Mouse (Mus musculus) kidney, adult 2 months (tissue): ENCODE data around the gene Olfr48. TPM values are rescaled to one million over a fixed set of nuclear protein-coding genes. Genes with fewer than 3 reads are reported as not detected.

Experiments
- DNase-seq: peaks from one replicate; pipeline ENCODE4 v3.0.0; 2021
- H3K27ac ChIP-seq: fragments of 200-500 bp; 2 replicates; pipeline ENCODE4 v1.5.1; 2012; ENCODE audit warnings: low read depth, low read length, control low read depth, inconsistent platforms; ENCODE audit not compliant: insufficient read depth
- H3K27me3 ChIP-seq: fragments of 200-500 bp; replicated peaks from 2 replicates; pipeline ENCODE4 v1.6.1; 2012; ENCODE audit warnings: mild to moderate bottlenecking, moderate library complexity, low read length, inconsistent platforms; ENCODE audit not compliant: control insufficient read depth, insufficient read depth
- H3K36me3 ChIP-seq: fragments of 200-500 bp; 2 replicates; pipeline ENCODE4 v1.6.1; 2012; ENCODE audit warnings: mild to moderate bottlenecking, moderate library complexity, low read length, inconsistent platforms; ENCODE audit not compliant: control insufficient read depth, insufficient read depth
- H3K4me1 ChIP-seq: fragments of 200-500 bp; 2 replicates; pipeline ENCODE4 v1.6.1; 2011; ENCODE audit warnings: low read length; ENCODE audit not compliant: control insufficient read depth, insufficient read depth
- H3K4me3 ChIP-seq: fragments of 200-500 bp; 2 replicates; pipeline ENCODE4 v1.5.1; 2011; ENCODE audit warnings: mild to moderate bottlenecking, low read depth, low read length, control low read depth; ENCODE audit not compliant: insufficient read depth
- CTCF ChIP-seq: fragments of 200-500 bp; conservative IDR thresholded peaks from 2 replicates; pipeline ENCODE4 v1.5.1; 2011; ENCODE audit warnings: low read depth, mild to moderate bottlenecking, control low read depth, low read length, moderate library complexity, mixed read lengths; ENCODE audit not compliant: insufficient read depth, insufficient read length
- POLR2A ChIP-seq: fragments of 200-500 bp; IDR thresholded peaks from one replicate; pipeline ENCODE4 v1.6.1; 2011; ENCODE audit warnings: low read depth, low read length, control low read depth
- polyA plus RNA-seq: library from polyadenylated mRNA; depleted of rRNA; stranded (reverse); fragments of >200 nt; gene quantifications from 2 replicates; pipeline ENCODE4 v1.2.3, GENCODE M21; 2012; rRNA removed

The Olfr48 gene
- polyA plus RNA-seq, 1 experiment: not detected

GRCm38 (mm10) chr2:89793519-89793918 lies 54.5 kb downstream of the Olfr48 start, which contains the start of gene Olfr1254:
Gene Olfr1254 (minus strand): TSS chr2:89793619.
- no peaks in the 10 kb centered on the region for H3K36me3 ChIP-seq
- no peak within 1 kb of the TSS for H3K27ac ChIP-seq
- no peaks in the 10 kb centered on the region for H3K4me1 ChIP-seq
- no peak for TF ChIP-seq POLR2A
- TF ChIP-seq CTCF: no peak
- no peaks in the 10 kb centered on the region for H3K27me3 ChIP-seq
- no peak within 1 kb of the TSS for H3K4me3 ChIP-seq
- DNase-seq: no peak

Other genes with a start within 250 kb of the Olfr48 start
- gene Olfr1247, start 234.1 kb downstream of the Olfr48 start, polyA plus RNA-seq: not detected in 2 replicates
- not detected in 2 replicates for gene Olfr1248, start 230.0 kb downstream of the Olfr48 start, polyA plus RNA-seq
- gene Olfr1249, start 213.2 kb downstream of the Olfr48 start, polyA plus RNA-seq: not detected in 2 replicates
- gene Olfr1250, start 186.7 kb downstream of the Olfr48 start, polyA plus RNA-seq: not detected in 2 replicates
- not detected in 2 replicates for gene Olfr1251, start 176.3 kb downstream of the Olfr48 start, polyA plus RNA-seq
- not detected in 2 replicates for gene Olfr1252, start 123.2 kb downstream of the Olfr48 start, polyA plus RNA-seq
- gene Olfr1253, start 91.1 kb downstream of the Olfr48 start, polyA plus RNA-seq: not detected in 2 replicates
- not detected in 2 replicates for gene Olfr1254, start 54.6 kb downstream of the Olfr48 start, polyA plus RNA-seq
- gene Olfr1255, start 36.2 kb downstream of the Olfr48 start, polyA plus RNA-seq: not detected in 2 replicates
- gene Olfr1256, start 6.7 kb downstream of the Olfr48 start, polyA plus RNA-seq: not detected in 2 replicates
- not detected in 2 replicates for gene Olfr1257, start 30.2 kb upstream of the Olfr48 start, polyA plus RNA-seq
- gene Olfr1258, start 79.1 kb upstream of the Olfr48 start, polyA plus RNA-seq: not detected in 2 replicates
- not detected in 2 replicates for gene Olfr1259, start 100.5 kb upstream of the Olfr48 start, polyA plus RNA-seq
- gene Olfr1260, start 126.1 kb upstream of the Olfr48 start, polyA plus RNA-seq: not detected in 2 replicates
- not detected in 2 replicates for gene Olfr1261, start 143.0 kb upstream of the Olfr48 start, polyA plus RNA-seq
- gene Olfr1262, start 151.9 kb upstream of the Olfr48 start, polyA plus RNA-seq: not detected in 2 replicates
- not detected in 2 replicates for gene Olfr1263, start 163.9 kb upstream of the Olfr48 start, polyA plus RNA-seq
- gene Olfr1264, start 177.4 kb upstream of the Olfr48 start, polyA plus RNA-seq: not detected in 2 replicates
- gene Olfr1265, start 187.1 kb upstream of the Olfr48 start, polyA plus RNA-seq: not detected in 2 replicates
- gene Olfr140, start 215.4 kb upstream of the Olfr48 start, polyA plus RNA-seq: not detected in 2 replicates